12 mouse cellular contexts compared by ENCODE assay signal in the genomic region with DNA sequence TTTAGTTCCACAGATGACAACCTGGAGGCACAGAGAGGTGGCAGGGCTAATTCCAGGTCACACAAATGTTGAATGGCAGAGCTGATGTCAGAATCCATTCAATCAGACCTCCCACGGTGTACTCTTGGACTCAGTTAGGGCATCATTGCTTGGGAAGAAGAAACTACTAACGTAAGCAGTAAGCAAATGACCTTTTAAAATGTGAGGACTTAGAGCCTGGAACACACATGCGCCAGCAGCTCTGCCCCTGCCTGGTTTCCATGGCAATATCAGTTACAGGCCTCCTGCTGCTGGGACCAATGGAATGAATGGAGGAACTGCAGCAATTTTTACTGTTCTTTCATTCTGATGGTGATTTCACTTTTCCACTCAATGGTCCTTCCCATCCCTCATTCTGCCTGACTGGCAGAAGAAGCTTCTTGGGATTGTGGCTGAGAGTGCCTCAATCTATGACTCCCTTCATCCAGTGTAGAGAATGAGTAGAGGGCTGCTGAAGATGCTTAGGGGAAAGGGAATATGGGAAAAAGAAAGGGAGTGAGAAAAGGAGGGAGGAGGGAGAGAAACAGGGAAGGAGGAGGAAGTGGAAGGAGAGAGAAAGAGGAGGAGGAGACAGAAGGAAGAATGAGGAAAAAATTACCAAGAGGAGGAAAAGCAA.
DNase-seq lines count a peak whose midpoint lies in the region; ATAC-seq lines count a peak whose summit lies in the region.
"Had no signal": no experiment of that assay in that cellular context is flagged by ENCODE, and none has a peak within 500 bp of the region (broad histone marks: within the 10 kb centered on the region; RNA-seq: fewer than 3 reads in every experiment).

No protein-coding gene starts in this region.

- intact Hi-C loops in left cerebral cortex, postnatal 4 days (cut with DNase I) = no loop called here
- intact Hi-C loops in left cerebral cortex, postnatal 36 days (cut with DNase I) = no loop called here

- WGBS in forebrain, embryonic 11.5 days = 11% methylated on average over 3 of the region's 3 CpGs
- WGBS in intestine, embryonic 15.5 days = 40% methylated on average over 3 of the region's 3 CpGs

- H3K9ac ChIP-seq in forebrain, embryonic 11.5 days (ENCODE audit: low read length) = no peak overlapping the region
- H3K9ac ChIP-seq in intestine, embryonic 15.5 days = no peak overlapping the region
- H3K9ac ChIP-seq: limb, embryonic 15.5 days had no signal

- DNase-seq in left cerebral cortex, postnatal 4 days = peak; percentile 20
- no peak for DNase-seq in left cerebral cortex, postnatal 36 days (ENCODE audit: low spot score in 2 of 2)
- no peak for DNase-seq in forebrain, embryonic 11.5 days (ENCODE audit: low spot score)
- peak; percentile 17 to 31 for DNase-seq in layer of hippocampus, postnatal 36 days
- DNase-seq in retina, embryonic 14.5 days (ENCODE audit: low spot score) = peak; percentile 59
- DNase-seq in thymus, adult 18-20 months = no peak
- DNase-seq: adrenal gland, postnatal 25 days; heart, postnatal 4 days had no signal

- no peak overlapping the region for H3K4me3 ChIP-seq in forebrain, embryonic 11.5 days (ENCODE audit: low read depth, low read length)
- H3K4me3 ChIP-seq in intestine, embryonic 15.5 days (replicated peaks) = no peak overlapping the region
- H3K4me3 ChIP-seq: limb, embryonic 15.5 days; myocyte had no signal

- no peak overlapping the region for H3K27ac ChIP-seq in forebrain, embryonic 11.5 days (ENCODE audit: low read depth, low read length)
- no peak overlapping the region for H3K27ac ChIP-seq in intestine, embryonic 15.5 days
- H3K27ac ChIP-seq: limb, embryonic 15.5 days had no signal

- H3K36me3 ChIP-seq in forebrain, embryonic 11.5 days (ENCODE audit: control insufficient read depth, insufficient read depth, low read length) = no peaks in the 10 kb centered on the region
- no peaks in the 10 kb centered on the region for H3K36me3 ChIP-seq in intestine, embryonic 15.5 days
- H3K36me3 ChIP-seq: limb, embryonic 15.5 days had no signal

- H3K4me2 ChIP-seq in forebrain, embryonic 11.5 days (ENCODE audit: low read depth, low read length, severe bottlenecking) = no peak overlapping the region
- H3K4me2 ChIP-seq in intestine, embryonic 15.5 days (replicated peaks) = no peak overlapping the region
- H3K4me2 ChIP-seq: limb, embryonic 15.5 days had no signal

- peaks cover 3% of the 10 kb centered on the region; the same call in 1 of the 2 replicates for H3K4me1 ChIP-seq in forebrain, embryonic 11.5 days (replicated peaks; ENCODE audit: control insufficient read depth, insufficient read depth, low read length)
- H3K4me1 ChIP-seq in intestine, embryonic 15.5 days (replicated peaks) = no peaks in the 10 kb centered on the region
- H3K4me1 ChIP-seq: limb, embryonic 15.5 days had no signal

- no peaks in the 10 kb centered on the region for H3K27me3 ChIP-seq in forebrain, embryonic 11.5 days (ENCODE audit: control insufficient read depth, insufficient read depth, low read length)
- H3K27me3 ChIP-seq in intestine, embryonic 15.5 days (replicated peaks) = no peaks in the 10 kb centered on the region
- H3K27me3 ChIP-seq: limb, embryonic 15.5 days had no signal

- no peaks in the 10 kb centered on the region for H3K9me3 ChIP-seq in forebrain, embryonic 11.5 days (ENCODE audit: control insufficient read depth, low read length)
- no peaks in the 10 kb centered on the region for H3K9me3 ChIP-seq in intestine, embryonic 15.5 days
- H3K9me3 ChIP-seq: limb, embryonic 15.5 days had no signal

- peak; percentile 90 for ATAC-seq in forebrain, embryonic 11.5 days (replicated peaks; ENCODE audit: low FRiP score)
- no peak for ATAC-seq in megakaryocyte, adult 5-6 weeks (ENCODE audit: poor library complexity, severe bottlenecking)
- ATAC-seq in intestine, embryonic 15.5 days = no peak

Comparison
In these comparisons a context has a peak if more than half of its experiments do, and no peak if none do; other contexts are left out.
1. DNase-seq: peak in left cerebral cortex, postnatal 4 days (single experiment), layer of hippocampus, postnatal 36 days (2 of 2) and retina, embryonic 14.5 days (single experiment); none in left cerebral cortex, postnatal 36 days (0 of 2), forebrain, embryonic 11.5 days (single experiment) and thymus, adult 18-20 months (0 of 2).